Mouse (Mus musculus): ENCODE results near the gene Cpox.

Gene Cpox

DNA sequence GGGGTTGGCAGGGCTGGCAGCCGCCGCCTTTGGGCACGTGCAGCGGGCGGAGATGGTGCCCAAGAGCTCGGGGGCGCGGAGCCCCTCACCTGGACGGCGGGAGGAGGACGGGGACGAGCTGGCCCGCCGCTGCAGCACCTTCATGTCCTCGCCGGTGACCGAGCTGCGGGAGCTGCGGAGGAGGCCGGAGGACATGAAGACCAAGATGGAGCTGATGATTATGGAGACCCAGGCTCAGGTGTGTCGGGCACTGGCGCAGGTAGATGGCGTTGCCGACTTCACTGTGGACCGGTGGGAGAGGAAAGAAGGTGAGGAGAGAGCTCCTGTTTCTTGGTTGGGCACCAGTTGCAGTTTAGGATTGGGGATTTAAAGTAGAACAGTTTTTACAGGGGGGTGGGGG, 551 bp downstream of the Cpox start:
- peak; percentile 39 for DNase-seq

DNA sequence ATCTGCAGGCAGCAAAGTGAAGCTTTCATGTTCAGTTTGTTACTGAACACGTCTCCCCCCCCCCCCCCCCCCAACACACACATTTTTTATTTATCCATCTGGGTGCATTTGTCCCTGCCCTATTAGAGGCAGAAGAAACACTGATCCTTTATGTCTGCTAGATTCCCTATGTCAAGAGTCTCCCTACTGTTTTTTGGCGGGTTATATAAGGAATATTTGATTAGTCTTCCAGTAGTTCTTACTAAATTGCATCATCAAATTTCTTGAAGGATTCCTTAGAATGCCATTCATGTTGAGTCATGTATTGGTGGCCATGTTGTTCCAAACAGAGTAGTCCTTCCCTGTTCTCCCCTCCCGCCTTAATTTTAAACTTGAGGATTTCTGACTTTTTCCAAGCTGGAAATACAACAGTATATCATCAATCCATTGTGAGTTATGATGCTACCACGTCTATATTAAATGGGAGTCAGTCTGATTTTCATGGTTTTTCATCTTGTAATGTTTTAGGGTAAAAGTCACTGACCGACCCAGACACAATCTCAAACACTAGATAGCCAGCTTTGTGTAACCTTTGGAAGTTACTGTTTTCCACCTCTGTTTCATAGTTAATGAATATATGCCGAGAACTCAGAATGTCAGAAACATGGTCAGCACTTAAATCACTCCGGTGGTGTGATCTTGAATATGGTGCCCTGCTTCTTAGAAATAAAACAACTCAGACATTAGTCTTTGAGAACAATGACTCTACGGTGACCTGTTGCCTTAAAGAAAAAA, 1.3 kb downstream of the Cpox start:
- DNase-seq, result no peak

DNA sequence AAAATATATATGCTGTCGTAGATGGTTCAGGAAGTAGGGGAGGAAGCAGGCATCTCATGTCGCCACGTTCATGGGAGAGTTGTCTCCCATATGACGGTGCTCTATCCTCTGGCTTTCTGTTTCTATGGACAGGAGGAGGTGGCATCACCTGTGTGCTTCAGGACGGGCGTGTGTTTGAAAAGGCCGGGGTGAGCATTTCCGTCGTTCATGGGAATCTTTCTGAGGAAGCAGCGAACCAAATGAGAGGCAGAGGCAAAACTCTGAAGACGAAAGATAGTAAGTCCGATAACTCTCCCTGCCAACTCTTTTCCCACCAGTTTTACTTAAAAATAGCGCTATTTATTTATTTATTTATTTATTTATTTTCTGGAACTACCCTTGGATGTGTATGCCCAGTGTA, 2.3 kb downstream of the Cpox start:
- no peak for DNase-seq

DNA sequence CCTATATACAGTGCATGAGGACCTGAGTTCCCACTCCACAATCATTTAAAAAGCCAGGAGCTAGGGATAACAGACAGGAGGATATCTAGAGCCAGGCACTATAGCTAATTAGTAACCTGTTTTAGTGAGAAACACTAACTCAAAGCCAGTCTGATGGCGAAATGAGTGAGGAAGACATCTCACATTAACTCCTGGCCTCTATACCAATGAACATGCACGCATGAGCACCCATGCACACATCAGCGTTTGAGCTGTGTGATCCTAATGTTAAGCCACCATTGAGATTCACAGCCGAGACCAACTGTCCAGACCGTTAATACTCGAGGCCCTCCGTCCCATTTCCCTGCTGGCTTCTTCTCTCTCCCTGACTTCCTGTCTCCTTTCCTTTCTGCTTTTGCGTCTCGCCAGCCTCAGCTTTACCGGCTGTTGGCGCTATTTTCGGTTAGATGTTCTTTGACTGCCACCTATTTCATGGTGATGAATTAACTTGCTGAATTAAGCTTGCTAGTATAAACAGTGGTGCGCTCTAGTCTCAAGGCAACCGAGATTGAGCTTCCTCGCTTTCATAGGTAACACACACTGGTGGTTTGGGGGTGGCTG, 3.8 kb downstream of the Cpox start:
- DNase-seq, result no peak

DNA sequence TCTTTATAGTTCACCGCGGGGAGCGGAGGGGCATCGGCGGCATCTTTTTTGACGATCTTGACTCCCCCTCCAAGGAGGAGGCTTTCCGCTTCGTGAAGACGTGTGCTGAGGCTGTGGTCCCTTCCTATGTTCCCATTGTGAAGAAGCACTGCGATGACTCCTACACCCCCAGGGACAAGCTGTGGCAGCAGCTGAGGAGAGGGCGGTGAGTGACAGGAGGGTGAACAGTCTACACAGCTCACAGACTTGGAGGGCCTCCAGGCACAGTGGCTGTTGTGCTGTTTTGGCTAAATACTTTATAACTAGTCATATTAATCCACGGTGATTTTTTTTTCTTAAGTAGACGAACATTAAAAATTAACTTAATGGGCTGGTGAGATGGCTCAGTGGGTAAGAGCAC, 5.2 kb downstream of the Cpox start:
- DNase-seq, result no peak

DNA sequence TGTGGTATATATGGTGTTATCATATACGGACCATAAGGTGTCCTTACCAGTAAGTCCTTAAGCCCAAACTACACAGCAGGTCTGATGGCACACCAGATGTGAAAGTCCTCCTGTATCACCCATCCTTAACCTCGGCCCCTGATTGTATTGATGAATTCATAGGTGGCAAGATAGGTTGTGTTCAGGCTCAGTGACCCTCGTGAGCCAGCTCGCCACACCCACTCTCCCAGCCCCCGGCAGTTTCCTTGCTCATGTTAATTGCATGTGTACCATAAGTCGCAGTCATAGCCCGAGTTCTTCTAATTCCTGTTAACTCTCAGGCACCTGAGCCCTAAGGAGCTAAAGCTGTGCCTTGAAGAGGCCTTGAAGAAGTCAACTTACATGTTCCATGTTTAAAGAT, 6.1 kb downstream of the Cpox start:
- no peak for DNase-seq

DNA sequence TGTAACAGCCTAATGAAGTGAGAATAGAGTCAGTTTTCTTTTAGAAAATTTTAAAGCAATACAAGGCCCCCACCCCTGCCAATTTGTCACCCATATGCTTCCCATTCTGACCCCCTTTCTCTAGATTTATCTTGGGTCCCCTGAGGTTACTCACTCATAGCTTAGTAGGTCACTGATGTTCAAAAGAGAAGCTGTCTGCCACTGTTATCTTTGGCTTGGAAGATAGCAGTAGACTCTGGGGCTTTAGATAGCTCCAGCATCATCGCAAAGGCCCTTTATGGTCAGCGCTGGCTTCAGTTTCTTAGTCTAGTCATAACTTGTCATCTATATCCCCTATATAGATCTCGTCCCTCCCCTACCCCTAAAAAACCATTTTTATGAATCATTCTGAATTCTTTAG, 6.5 kb downstream of the Cpox start:
- DNase-seq, result no peak

DNA sequence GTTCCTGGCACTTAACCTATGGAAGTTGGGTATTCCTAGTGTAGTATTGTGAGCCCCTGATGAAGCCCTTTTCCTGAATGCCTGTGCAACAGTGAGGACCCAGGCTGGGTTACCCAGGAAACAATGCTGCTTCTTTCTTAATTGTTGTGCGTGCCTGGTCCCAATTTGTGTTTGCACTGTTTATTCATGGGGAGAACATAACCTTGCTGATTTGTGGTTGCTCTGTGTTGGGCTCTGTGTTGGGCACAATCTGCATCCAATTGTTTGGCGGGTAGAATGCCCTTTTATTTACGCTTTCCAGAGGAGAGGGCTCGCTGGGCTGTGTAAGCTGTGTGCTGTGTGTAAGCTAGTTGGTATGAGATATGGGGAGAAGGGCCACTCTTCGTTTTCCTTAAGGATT, 7.4 kb downstream of the Cpox start:
- no peak for DNase-seq

DNA sequence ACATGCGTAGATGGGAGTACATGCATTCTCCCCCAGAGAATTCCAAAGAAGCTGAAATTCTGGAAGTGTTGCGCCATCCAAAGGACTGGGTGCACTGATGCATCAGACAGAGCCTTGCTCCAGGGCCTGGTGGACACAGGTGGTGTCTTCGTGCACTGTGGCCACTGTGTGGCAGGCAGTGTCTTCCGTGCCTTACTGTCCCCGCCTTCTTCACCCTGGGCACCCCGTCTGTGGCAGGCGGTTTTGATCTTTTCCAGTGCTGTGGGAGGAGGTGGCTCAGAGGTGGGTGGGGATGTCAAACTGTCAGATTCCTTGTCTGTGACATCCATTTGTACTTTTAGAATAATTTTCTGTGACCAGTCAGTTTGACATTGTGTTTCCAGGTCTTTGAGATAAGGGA, 8.6 kb downstream of the Cpox start:
- no peak for DNase-seq

DNA sequence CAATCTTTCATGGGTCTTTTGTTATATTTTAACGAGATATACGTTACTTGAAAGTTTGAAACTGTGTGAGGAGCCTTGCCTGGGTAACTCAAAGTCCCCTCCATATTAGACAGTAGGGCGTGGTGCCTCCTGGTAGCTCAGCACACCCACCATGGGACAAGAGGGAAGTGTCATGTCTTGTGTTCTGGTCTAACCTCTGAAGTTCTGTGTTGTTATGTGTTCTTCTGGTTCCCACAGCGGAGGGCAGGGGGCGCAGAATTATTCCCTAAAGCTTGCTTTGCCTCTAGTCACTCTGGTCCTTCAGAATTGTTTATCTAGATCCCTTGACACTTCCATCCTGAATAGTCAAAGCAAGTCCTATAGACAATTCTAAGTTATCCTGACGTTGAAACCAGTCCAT, 12.0 kb downstream of the Cpox start:
- DNase-seq, result no peak

DNA sequence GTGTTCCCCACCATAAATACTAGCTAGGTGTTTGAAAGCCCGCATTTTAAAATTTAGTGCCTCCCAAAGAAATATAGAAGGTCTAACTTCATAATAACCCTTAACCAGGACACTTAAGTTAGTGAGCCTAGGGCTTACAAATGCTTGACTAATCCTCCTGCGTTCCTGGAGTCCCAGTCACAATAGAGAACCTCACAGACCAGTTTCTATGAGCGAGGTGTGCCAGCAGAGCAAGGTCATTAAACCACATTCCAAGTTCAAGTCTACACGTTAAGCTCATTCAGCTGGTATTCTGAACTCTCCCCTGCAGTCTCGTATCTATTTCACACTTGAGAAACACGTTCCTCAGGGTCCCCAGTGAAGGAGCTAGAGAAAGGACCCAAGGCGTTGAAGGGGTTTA, 12.8 kb downstream of the Cpox start:
- no peak for DNase-seq

DNA sequence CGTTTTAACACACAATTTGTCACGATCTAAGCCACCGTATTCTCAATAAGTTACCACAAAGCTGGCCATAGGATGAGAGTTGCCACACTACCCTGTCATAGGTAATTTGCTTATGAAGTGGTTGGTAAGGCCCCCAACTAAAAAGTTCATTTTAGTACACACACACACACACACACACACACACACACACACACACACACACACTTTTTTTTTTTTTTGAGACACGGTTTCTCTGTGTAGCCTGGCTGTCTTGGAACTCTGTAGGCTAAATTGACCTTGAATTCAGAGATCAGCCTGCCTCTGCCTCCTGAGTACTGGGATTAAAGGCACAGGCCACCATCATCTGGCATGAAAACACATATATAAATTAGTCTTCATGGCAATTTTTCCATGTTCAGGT, 13.8 kb downstream of the Cpox start:
- DNase-seq, result no peak

DNA sequence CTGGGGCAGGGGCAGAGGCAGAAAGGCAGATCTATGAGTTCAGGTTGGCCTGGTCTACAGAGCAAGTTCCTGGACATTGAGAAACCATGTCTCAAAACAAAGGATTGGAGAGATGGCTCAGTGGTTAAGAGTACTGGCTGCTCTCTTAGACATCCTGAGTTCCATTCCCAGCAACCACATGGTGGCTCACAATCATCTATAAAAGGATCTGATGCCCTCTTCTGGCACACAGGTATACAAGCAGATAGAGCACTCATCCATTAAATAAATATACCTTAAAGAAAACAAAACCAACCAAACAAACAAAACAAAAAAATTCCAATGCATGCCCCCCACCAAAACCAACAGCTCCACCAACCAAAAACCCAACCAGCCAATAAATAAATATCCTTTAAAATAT, 14.4 kb downstream of the Cpox start:
- DNase-seq, result no peak

DNA sequence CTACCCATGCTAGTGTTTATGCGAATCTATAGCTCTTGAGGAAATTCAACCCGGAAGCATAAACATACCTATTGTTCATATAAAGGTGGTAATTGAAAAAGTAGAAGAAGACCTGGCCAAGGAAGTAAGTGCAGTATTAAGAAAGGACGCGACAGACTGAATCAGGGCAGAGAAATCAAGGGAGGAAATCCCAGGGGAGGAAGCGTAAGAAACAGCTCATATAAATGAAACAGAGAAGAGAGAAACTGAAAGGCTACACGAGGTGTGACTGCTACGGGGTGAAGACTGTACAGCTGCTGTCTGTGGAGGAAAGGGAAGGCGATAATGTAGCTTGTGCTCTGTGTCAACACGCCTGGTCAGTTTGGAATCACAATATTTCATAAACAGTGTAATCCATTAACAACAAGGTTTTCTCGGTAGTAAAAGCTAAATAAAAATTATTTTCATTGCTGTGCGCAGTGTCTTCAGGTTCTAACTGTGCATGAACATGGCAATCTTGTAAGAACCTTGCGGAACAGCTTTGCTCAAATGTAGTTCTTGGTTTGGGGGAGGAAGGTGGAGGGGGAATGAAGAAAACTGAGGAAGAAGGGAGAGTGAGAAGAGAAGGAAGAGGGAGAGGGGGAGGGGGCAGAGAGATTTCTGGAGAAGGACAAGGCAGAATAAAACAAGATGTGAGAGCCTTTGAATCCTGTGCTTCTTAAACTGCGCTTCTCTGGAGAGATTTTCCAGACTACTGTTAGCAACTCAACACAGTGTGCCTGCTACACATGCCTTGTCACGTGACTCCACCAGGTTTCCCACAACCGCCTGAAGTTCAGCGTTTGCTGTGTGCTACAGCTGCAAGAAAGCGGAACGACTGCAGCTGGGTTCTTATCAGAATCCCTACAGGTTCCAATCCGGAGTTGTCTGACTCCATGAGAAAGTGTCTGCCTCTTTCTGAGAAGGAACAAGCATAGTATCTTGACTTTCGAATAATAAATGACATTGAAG, 15.8 kb downstream of the Cpox start:
- no peak for DNase-seq

DNA sequence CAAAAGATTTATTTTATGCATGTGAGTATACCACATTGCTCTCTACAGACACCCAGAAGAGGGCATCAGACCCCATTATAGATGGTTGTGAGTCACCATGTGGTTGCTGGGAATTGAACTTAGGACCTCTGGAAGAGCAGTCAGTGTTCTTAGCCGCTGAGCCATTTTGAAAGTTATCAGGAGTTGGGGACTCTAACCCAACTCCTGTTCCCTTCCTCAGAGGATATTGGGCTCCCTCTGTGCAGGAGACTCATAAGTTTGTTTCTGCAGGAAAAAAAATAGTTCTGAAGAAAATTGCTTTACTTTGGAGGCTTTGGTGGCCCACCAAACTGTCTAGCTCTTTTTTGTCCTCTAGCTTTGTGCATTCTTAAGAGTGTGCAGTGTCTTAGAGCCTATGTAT, 18.4 kb downstream of the Cpox start:
- no peak for DNase-seq

DNA sequence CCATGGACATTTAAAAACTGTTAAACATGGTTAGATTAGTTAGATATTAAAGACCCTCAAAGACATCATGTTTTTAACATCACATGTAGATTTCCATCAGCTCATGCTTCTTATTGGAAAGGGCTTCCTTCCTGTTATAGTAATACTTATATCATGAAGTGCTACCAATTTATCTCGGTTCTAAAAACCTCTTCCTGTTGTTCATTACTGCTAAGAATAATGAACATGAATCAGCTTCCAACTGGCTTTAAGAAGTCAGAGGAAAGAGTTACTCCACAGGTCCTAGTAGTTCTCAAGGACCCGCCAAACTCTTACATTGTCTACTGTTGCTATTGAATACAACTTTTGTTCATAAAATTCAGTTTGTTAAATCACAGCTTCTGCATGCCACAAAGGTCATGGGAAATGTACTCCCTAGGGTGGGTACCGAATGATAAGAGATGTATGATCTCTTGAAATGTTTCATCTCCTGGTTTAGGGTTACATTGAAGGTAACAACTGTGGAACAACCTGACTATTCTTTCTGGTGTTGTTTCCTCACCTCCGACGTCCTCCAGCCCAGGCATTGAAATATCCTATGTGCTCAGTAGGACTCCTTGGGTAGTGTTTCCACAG, 19.6 kb downstream of the Cpox start:
- DNase-seq, result no peak

DNA sequence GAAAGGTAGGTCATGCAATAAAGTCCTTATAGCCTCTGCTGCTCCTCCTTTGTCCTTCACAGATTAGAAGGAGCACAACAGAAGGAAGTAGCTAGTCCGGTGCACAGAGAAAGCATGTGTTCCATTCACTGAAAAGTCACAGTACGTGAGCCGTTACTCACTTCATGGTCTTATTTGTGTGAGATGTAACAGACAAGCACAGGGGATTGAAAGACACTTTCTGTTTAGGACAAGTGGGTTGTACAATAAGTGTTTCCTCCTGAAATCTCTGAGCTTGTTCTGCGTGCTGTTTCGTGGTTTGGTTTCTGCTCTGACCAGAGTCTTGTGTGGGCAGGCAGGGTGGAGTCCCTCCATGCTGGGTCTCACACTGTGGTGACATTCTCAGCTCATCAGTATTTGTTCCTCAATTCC, 20.2 kb downstream of the Cpox start:
- DNase-seq, result peak; percentile 46

DNA sequence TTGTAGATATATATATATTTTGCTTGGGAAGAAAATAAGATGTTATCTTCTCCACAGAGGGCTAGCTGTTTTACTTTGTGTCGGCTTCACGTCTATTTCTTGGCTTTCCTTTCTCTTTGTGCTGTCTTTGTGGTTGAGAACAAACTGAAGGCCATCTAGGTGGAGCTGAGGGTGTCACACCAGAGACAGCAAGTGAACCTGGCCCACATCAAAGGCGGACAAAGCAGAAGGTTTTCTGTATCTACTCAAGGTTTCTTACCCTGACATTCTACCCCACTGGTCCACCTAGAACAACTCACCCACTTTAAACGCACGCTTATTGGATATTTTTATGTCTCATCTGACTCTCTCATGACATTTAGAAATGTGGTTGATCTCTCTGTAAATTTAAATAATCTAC, 24.0 kb downstream of the Cpox start:
- no peak for DNase-seq

DNA sequence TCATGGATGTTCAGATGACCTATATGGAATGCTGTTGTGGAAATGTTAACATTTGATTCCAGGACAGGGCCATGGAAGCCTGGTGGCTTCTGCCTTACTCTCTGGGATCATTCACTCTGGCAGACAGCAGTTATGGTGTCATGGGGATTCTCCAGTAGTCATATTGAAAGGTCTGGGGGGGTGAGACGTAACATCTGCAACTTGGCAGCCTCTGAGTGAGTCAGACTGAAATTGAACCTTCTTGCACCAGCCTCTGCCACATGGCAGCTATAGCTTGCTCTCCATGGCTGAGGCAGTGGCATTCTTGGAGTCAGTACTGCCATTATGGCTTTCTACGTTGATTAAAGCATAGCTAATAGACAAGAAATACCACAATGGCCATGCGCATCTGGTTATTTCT, 26.7 kb downstream of the Cpox start:
- DNase-seq, result no peak

DNA sequence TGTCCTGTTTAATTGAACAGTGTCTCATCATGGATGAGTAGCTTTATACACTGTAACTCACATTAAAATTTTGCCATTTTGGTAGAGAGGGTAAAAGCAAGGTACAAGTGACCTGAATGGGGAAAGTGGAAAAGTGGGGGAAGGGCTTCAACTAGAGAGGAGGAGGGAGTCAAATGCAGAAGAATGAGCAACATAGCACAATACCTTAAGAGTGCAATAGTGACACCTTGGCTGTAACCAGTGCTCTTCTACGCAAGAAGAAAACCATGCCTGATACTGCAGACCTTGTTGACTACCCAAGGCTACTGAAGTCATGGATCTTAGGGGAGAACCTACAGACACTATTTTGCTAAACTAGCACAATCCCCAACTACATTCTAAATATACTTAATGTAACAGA, 27.2 kb downstream of the Cpox start:
- no peak for DNase-seq

DNA sequence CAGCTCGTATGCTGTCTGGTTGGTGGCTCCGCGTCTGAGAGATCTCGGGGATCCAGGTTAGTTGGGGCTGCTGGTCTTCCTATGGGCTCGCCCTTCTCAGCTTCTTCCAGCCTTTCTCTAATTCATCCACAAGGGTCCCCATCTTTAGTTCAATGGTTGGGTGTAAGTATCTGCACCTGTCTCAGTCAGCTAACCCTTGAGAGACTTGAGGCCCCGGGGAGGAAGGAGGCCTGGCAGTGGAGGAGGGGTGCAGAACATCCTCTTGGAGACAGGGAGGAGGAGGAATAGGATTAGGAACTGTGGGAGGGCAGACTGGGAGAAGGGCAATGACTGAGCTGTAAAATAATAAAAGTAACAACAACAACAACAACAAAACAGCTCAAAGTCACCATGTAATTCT, 30.1 kb downstream of the Cpox start:
- no peak for DNase-seq

DNA sequence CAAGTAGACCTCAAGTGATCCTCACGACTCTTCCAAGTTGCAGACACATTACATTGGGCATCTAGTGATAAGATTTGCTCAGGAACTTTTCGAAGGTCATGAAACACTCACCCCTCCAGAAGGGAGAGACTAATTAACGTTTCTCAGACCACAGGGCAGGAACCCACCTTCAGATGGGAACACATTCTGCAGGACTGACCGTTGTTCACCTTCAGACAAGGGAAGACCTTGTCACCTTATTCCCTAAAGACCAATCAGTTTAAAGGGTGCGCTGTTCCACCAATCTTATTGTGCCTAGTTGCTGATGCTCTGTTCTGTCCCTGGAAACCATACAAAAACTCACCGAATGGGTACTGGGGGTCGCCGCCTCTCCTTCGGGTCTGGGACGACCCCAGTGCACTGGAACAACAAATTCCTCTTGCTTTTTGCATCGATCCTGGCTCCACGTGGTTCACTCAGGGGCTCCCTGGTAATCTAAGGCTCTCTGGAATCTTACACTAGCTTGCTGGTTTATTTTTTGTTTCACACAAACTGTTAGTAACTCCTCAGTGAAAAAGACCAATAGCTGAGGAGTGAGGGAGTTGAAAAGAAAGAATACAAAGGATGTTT, 30.8 kb downstream of the Cpox start:
- no peak for DNase-seq

DNA sequence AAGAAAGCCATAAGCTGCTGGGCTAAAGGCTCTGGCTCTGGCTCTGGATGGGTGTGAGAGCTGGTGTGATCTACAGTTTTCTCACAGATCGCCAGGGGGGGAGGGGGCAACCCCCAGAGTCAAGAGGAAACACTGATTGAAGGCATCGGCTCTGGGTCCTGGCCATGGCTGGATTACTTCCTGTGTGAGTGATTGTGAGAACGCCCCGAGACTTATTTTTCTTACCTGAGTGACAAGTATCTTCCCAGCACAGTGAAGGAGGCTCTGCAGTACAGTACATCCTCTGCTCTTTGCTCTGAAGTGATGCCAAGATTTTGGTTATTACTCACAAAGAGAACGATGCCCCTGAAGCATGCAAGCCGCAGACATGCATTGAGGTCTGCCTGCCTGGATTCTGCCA, 31.7 kb downstream of the Cpox start:
- no peak for DNase-seq
